Mouse (Mus musculus) cerebellum, adult 11-12 months (tissue): Measurements from ENCODE around the gene Pcolce2.

ENCODE experiments used
- DNase-seq: peaks from one replicate; pipeline ENCODE4 v3.0.0; 2022

Pcolce2 gene

DNA sequence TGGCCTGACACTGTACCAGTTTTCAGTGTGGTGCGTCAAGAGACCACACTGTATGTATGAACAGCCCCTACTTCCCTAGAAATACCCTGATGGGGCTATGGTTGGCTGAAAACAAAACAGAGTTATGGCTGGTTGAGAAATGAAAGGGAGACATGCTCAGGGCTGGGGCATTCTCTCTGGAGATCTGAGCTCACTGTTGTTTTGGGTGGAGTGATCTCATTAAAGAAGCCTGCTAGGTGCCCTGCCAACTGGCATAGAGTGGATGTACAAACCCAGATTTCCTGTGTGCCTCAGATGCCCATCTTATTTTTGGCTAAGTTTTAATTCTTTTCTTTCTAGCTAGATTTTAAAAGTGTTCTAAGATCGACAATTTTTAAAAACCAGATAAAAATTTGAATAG is 20.5 kb downstream of the Pcolce2 start:
- no peak for DNase-seq

DNA sequence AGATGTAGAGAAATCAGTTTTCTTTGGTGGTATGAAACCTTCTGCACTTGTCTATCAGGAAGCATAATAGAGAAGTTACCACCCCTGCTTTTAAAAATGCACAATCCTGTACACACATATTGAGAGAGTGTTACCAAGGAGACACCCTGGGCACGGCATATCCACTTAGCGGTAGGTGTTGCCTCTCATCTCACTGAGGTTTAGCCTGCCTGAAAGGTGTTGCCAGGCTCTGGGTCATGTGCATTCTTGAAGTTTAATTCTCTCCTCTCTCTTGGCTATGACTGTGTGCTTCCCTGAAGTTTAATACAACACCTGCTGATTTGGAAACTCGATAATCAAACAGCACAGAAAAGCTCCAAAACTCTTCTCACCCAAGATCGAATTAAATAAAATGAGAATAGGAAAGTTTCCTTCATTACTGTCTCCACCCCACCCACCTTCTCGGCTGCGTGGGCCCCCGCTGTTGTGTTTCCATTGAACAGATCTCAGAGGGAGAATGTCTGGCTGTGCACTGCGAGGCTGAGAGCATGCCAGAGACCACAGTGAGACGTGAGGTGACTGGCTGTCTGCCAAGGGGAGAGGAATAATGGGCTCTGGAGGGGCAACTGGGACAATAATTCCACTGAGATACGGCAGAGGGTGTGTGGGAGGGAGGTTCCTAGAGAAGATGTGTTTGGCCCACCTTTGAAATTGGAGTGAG is 27.0 kb downstream of the Pcolce2 start:
- DNase-seq, result no peak

DNA sequence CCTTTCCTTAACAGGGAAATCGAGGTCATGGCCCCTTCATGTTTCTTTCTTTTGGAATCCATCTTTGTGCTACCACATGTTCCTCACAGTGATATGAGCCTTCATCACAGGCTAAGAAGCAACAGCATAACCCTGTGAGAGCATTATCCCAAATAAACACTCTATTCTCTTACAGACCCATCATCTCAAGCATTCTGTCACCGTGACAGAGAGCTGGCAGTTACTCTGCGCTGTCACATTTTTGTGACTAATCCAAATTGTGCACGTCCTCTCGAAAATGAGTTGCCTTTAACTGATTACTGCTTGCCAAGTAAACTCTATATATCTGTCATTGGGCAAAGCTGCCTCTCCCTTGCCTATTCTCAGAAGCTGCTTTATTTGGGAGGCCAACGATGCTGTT is 28.4 kb downstream of the Pcolce2 start:
- no peak for DNase-seq

GRCm38 (mm10) chr9:95667836-95668235 is 30.4 kb downstream of the Pcolce2 start:
- DNase-seq, result peak; percentile 56

DNA sequence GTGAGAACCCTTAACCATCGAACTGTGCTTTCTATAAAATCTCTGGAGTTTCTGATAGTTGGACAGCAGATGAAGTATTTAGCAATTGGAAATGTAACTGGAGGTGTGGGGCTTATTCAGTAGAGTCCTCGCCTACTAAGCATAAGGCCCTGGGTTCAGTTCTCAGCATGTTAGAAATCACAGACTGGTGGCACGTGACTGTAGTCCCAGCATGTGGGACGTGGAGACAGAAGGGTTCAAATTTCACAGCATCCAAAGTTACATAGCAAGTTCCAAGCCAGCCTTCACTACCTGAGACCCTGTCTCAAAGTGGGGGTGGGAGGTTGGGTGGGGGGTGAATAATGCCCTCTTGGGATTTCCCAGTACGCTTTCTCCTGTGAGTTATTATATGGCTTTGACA is 30.9 kb downstream of the Pcolce2 start:
- no peak for DNase-seq

GRCm38 (mm10) chr9:95672331-95672730 is 34.9 kb downstream of the Pcolce2 start:
- DNase-seq, result no peak

GRCm38 (mm10) chr9:95672760-95673159 is 35.4 kb downstream of the Pcolce2 start:
- DNase-seq, result no peak

- peak; percentile 60 for DNase-seq
Observed at GRCm38 (mm10) chr9:95675064-95675699, 37.8 kb downstream of the Pcolce2 start.

DNA sequence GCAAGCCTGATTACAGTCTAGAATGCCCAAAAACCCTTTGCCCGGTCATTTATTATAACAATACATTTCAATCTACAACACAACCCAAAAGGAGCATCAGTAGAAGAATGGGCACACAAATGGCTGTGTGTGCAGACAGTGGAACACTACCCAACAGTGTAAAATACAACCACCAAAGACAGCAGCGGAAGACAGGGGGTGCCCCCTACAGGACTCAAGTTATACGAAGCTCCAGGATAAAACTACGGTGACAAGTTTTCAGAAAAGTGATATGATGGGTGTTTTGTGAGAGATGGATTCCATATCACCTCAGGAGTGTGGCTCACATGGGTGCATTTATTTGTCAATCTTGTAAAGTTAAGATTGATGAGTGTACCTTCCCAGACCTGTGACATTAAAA is 38.6 kb downstream of the Pcolce2 start:
- DNase-seq, result no peak

DNA sequence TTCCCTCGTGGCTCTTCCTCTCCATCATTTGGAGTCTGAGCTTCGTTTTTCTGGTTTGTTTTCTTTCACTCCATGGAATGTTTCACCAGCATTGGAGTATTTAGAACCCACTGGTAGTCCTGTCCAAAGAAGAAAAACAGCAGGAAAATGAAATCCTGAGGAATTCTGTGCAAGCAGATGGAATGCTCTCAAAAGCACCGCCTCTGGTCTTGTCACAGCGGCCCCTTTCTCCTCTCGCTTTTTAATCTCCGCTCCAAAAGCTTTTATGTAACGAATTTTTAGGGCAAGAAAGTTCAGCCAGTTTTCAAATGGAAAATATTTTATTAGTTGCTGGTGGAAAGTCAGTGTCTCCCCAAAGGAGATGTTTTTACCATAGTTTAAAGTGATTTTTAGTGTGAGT is 42.6 kb downstream of the Pcolce2 start:
- DNase-seq, result no peak

- no peak for DNase-seq
Observed at GRCm38 (mm10) chr9:95680691-95681090, 43.3 kb downstream of the Pcolce2 start.

DNA sequence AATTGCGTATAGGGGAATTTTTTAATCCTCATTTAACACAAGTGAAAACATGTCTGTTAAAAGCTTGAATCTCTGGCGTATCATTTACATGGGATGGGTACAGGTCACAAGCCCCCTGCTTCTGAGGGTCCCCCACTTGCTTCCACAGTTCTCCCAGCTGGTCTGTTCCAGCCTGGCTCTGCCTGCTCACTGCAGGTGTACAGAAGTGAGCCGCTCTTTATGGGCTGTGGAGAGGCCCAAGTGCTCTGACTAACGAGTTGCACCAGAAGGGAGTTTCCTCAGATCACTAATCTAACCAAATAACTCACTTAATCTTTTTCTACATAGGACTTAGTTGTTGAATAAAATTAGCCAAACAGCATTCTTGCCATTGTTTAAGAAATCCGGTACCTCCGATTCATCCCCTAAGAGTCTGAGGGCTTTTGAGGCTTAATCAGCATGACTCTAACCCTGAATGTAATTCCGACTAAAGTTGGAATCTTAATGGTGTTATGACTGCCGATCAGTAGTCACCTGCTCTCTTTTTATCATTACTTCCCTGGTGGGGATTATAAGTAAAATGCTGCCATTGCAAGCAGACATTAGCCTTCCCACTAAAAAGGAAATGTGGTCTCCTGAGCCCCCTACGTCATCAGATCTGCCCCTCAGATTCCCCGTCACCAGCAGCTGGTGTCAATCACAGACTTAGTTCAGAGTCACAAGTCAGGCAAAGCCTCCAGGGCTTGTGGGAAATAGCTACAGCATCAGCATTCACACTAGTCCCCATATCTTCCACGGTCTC is 48.4 kb downstream of the Pcolce2 start:
- no peak for DNase-seq

- DNase-seq, result no peak
Observed at GRCm38 (mm10) chr9:95688064-95688463, 50.7 kb downstream of the Pcolce2 start.

DNA sequence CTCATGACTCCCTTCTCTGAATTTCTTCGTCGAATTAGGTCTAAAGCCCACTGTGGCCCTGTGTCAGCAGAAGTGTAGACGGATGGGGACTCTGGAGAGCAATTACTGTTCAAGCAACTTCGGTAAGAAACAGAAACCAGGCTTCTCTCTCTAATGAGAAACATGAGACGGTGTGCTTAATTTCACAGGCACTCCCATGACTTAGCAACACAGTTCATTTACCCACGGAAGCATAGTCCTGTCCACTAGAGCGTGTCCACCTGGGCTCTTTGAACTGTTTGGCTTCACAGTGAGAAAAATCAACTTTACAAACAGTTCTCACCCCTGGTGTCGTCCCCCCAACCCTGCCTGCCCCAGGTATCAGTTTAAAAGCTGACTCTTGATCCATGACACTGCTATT is 55.4 kb downstream of the Pcolce2 start:
- DNase-seq, result no peak

- DNase-seq, result no peak
Observed at GRCm38 (mm10) chr9:95693528-95694100, 56.2 kb downstream of the Pcolce2 start.

DNA sequence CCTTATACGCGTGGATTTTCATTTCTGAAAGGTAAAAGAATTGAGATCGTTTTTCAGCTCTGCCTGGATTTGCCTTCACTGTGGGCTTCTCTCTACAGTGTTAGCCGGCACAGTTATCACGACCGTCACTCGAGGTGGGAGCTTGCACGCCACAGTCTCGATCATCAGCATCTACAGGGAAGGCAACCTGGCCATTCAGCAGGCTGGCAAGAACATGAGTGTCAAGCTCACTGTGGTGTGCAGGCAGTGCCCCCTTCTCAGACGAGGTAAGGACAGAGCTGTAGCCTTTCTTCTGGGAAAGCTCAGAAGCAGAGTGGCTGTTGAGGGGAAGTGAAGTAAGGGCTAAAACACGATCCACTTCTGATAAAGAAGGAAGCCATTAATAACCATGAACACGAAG is 57.1 kb downstream of the Pcolce2 start:
- no peak for DNase-seq

DNA sequence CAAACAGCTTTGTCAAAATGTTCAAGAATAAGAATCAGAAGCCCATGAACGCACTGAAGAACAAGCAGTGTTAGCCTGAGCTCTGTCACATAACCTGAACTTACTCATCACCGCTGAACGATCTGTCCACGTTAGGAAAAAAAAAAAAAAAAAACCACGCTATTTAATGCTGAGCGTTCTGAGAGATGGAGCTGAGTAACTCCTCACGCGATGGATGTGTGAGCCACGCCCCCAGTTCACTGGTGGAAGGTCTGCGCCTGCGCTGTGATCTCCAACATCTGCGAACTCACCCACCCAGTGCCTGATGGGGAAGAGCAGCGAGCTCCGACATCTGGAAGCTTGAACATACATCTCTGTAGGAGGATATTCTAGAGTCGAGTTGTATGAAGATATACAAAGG is 57.6 kb downstream of the Pcolce2 start:
- no peak for DNase-seq

DNA sequence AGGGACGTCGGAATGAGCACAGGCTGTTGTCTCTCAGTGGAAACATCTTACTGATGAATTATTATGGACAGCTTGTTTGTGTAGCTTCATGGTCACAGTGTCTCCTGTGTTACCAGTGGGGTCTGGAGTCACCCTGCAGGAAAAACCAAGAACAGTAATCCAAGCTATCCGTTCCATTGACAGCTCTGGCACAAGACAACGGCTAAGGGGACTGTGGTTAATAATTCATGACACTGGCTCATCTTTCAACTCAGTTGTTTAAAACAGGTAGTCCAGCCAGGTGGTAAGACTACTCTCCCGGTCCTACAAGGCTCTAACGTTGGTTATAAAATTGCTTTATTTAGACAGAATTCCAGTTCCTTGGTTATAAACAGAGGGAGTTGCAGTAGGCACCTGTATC is 59.2 kb downstream of the Pcolce2 start:
- no peak for DNase-seq

DNA sequence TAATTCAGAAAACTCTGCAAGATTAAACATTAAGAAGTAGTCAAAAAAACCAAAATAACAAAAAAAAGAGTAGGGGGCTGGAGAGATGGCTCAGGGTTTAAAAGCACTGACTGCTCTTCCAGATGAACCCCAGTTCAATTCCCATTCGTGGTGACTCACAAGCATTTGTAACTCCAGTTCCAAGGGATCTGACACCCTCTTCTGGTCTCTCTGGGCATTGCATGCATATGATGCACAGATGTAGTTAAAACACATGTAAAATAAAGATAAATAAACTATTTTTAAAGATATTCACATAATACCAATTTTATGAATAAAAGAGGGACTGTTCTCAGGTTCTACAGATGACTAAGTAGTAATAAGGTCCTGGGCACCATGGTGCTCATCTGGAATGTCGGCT is 60.4 kb downstream of the Pcolce2 start:
- no peak for DNase-seq

DNA sequence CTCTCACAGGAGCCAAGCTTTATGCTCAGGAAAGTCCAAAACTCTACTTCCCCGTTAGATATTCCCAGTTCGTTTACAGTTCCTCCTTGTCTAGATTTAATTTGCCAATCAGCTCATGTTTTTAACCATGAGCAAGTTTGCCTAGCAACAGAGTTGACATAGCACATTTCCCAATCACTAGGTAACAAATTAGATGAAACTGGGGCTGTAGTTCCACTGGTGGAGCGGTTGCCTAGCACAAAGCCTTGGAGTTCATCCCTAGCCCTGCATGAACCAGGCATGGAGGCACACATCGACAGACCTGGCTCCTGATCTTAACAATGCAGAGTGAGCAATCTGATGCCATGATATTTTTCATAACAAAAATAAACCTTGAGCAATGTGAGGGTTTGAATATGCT is 61.9 kb downstream of the Pcolce2 start:
- DNase-seq, result no peak

GRCm38 (mm10) chr9:95704078-95704477 is 66.7 kb downstream of the Pcolce2 start:
- no peak for DNase-seq

DNA sequence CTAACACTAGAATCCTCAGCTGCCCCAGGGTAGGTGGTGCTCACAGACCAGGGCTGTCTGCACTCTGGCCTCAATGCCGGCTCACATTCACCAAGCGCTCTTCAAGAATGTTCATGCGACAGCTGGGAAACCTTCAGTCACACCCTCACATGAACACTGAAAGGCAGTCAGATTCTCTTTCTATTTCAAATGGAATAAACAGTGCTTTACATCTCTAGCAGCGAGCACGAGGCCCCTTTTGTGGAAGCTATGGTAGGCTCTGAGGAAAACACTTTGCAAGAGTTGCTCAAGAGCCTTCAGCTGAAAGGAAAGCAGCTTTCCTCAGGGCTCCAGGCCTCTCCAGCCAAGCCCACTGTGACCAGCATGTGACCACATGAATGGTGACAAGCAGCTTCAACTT is 68.0 kb downstream of the Pcolce2 start:
- DNase-seq, result no peak

DNA sequence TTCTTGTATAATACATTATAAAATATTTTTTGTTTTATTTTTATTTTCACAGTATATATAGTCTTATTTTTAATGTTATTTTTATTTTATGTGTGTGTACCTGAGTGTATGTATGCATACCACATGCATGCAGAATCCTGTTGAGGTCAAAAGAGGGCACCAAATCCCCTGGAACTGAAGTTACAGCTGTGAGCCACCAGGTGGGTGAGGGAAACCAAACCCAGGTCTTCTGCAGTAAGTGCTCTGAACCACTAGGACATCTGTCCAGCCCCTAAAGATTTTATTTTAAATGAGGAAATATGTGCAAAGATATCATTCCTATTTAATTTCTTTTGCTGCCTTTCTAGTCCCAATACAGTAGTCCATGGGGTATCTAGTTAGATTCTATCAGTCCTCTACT is 71.5 kb downstream of the Pcolce2 start:
- DNase-seq, result no peak

- DNase-seq, result no peak
Observed at GRCm38 (mm10) chr9:95712574-95712973, 75.2 kb downstream of the Pcolce2 start.
